Mouse (Mus musculus): Measurements from ENCODE around the gene Anapc16. TPM values are rescaled to one million over a fixed set of nuclear protein-coding genes. Genes with fewer than 3 reads are reported as not detected.

Anapc16 gene
- polyA plus RNA-seq (2012; rRNA removed): 25.9 and 29.4 TPM in 2 replicates

DNA sequence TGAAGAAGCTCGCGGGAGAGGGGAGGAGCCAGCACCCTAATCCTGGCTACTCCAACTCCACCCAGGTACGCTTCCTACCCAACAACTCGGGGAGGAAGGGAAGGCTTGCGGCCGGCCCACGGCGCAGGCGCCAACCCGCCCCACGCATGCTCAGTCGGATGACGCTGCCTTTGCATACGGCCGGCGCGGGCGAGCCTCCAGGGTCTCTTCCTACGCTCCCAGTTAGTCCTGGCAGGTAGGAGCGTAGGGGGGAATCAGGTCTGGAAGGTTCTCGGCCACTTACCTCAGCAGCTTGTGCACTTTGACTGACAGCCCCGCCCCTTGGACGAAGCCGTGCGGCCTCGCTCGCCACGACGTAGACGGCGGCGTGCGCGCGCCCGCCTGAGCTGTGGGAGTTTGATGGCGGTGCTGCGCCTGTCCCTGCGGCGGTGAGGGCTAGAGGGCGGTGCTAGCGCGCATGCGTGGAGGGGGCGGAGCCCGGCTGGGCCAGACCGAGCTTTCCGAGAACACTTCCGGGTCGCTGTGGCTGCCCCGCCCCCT lies at the start of gene Anapc16, which contains the start of gene Ascc1:
Gene Anapc16, minus strand, starts transcription at position 463 of the 540 bp plus-strand sequence.
Gene Ascc1, plus strand, starts transcription at position 133 of the 540 bp plus-strand sequence.

DNA sequence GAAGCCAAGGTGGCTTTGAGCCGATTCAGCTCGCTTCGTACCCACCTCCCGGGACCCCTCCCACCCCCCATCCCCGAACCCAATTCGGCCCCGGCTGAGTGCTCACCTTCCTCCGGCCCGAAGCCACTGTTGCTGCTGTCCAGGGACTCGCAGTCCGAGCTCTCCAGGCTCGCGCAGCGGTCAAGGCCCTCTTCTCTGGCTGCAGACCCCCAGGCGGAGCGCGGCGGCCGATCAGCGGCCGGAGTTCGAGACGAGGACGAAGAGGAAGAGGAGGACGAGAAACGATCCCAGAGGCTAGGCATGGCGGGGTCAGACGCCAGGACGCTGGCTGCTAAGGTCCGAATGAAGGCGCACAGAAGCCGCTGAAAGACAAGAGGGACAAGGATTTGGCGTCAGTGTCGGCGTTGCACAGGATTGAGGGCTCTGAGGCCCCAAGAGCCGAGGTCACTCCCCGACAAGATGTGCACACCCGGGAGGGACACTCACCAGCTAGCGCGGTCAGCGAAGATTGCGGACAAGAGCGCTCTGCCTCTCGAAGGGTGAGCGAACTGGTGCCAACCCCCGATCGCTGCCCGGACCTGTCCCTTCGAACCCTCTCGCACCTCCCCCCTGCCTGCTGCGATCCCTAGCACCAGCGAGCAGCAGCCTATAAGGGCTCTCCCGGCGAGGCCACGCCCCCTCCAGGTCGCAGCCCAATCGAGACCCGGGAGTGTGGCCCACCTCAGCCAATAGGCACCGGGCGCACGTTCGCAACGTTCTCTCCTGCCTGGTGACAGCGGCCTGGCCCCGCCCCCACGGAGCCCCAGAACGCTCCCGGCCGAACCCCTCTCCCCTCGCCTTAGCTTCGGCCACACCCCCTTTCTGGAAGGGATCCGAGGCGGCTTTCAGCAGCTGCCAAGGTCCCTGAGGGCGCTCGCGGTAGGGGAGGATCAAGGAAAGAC lies 51.5 kb downstream of the Anapc16 start, which contains the start of gene Ddit4:
Gene Ddit4, minus strand, starts transcription at position 624 of the 941 bp plus-strand sequence.

Other genes starting within 250 kb of the Anapc16 start
- gene Dnajb12, start 123.6 kb downstream of the Anapc16 start, polyA plus RNA-seq (2012; rRNA removed): 15.6 and 17.2 TPM in 2 replicates
- 12.2 and 14.3 TPM in 2 replicates for gene Ddit4, start 51.3 kb downstream of the Anapc16 start, polyA plus RNA-seq (2012; rRNA removed)
- gene Ascc1, start 330 bp downstream of the Anapc16 start, polyA plus RNA-seq (2012; rRNA removed): 11.7 and 12.3 TPM in 2 replicates
- gene Spock2, start 103.1 kb upstream of the Anapc16 start, polyA plus RNA-seq (2012; rRNA removed): 0.14 and 0.19 TPM in 2 replicates
- 1.3 and 1.4 TPM in 2 replicates for gene Chst3, start 216.1 kb upstream of the Anapc16 start, polyA plus RNA-seq (2012; rRNA removed)

All from liver, embryonic 18 days (tissue).